Mouse (Mus musculus) small intestine, adult 2 months (tissue): ENCODE measurements at regions not wholly inside any gene's neighbourhood (a gene's known extent, or its start where the extent isn't known, plus 50 kb on each side); places are given as distances from the start of the nearest gene placed in this dataset.

ENCODE experiments used
- CTCF ChIP-seq: fragments of 200-500 bp; IDR thresholded peaks from 2 replicates; pipeline ENCODE4 v1.5.1; 2012; ENCODE audit warnings: low read depth, mild to moderate bottlenecking, control low read depth, inconsistent platforms, low read length, moderate library complexity, mixed read lengths; ENCODE audit not compliant: insufficient replicate concordance, insufficient read length; ENCODE audit errors: extremely low read depth
- POLR2A ChIP-seq: fragments of 200-500 bp; IDR thresholded peaks from 2 replicates; pipeline ENCODE4 v1.6.1; 2012; ENCODE audit warnings: low read depth, mild to moderate bottlenecking, control low read depth, inconsistent platforms, low read length, moderate library complexity

GRCm38 (mm10) chr10:16685352-16685751 is 1037.7 kb upstream of the Cited2 start:
- TF ChIP-seq CTCF (no peak), POLR2A (no peak)
